Mouse (Mus musculus): ENCODE results near the gene Lst1. TPM values are rescaled to one million over a fixed set of nuclear protein-coding genes. Genes with fewer than 3 reads are reported as not detected.

The Lst1 gene
- polyA plus RNA-seq, 1 experiment from 2014 or later, result 9.5 TPM

- Histone ChIP-seq H3K4me1 (ENCODE audit: control insufficient read depth in 2 of 2, insufficient read depth in 2 of 2, low read length in 2 of 2) (peaks cover 10 to 31% of the 10 kb centered on the region in 2 experiments), H3K27ac (replicated peaks in 1 of 2; ENCODE audit: control insufficient read depth in 1 of 2, insufficient read depth in 1 of 2, low read depth in 2 of 2, low read length in 2 of 2) (no peak overlapping the region; a peak in 1 of 4 replicates), H3K36me3 (ENCODE audit: control insufficient read depth, insufficient read depth, low read length) (peaks cover 45% of the 10 kb centered on the region), H3K27me3 (ENCODE audit: control insufficient read depth, insufficient read depth, low read length) (no peaks in the 10 kb centered on the region), H3K4me2 (ENCODE audit: low read length) (peak overlapping the region; percentile 85), H3K4me3 (ENCODE audit: control insufficient read depth in 1 of 2, insufficient read depth in 1 of 2, low read depth in 1 of 2, low read length in 2 of 2) (peak overlapping the region; percentile 94 to 100), H3K9me3 (ENCODE audit: control insufficient read depth, low read length) (no peaks in the 10 kb centered on the region), H3K9ac (ENCODE audit: low read length) (peak overlapping the region; percentile 100)
- WGBS, result 36% methylated on average over 12 of the region's 12 CpGs
- ATAC-seq (ENCODE audit: insufficient number of reproducible peaks, insufficient read depth, low FRiP score, low read depth), result no peak
Measured at GRCm38 (mm10) chr17:35162730-35163129, 25.5 kb downstream of the Lst1 start.

- peaks cover 51% of the 10 kb centered on the region for H3K36me3 ChIP-seq (ENCODE audit: control insufficient read depth, insufficient read depth, low read length)
- H3K9ac ChIP-seq (ENCODE audit: low read length), result peak overlapping the region; percentile 5; the same call in 1 of the 2 replicates
- H3K4me1 ChIP-seq (ENCODE audit: control insufficient read depth in 2 of 2, insufficient read depth in 2 of 2, low read length in 2 of 2), result peaks cover 10 to 31% of the 10 kb centered on the region in 2 experiments
- H3K27me3 ChIP-seq (ENCODE audit: control insufficient read depth, insufficient read depth, low read length), result no peaks in the 10 kb centered on the region
- peak overlapping the region; percentile 85 for H3K4me2 ChIP-seq (ENCODE audit: low read length)
- no peaks in the 10 kb centered on the region for H3K9me3 ChIP-seq (ENCODE audit: control insufficient read depth, low read length)
- WGBS, result 68% methylated on average over 14 of the region's 14 CpGs
- H3K4me3 ChIP-seq (ENCODE audit: control insufficient read depth in 1 of 2, insufficient read depth in 1 of 2, low read depth in 1 of 2, low read length in 2 of 2), result peak overlapping the region in 1 of 2 experiments; percentile 100; a peak in 3 of 4 replicates
- H3K27ac ChIP-seq (replicated peaks in 1 of 2; ENCODE audit: control insufficient read depth in 1 of 2, insufficient read depth in 1 of 2, low read depth in 2 of 2, low read length in 2 of 2), result no peak overlapping the region
- no peak for ATAC-seq (ENCODE audit: insufficient number of reproducible peaks, insufficient read depth, low FRiP score, low read depth)
Measured at GRCm38 (mm10) chr17:35162121-35162520, 26.1 kb downstream of the Lst1 start.

GRCm38 (mm10) chr17:35161421-35161820 is 26.8 kb downstream of the Lst1 start:
- H3K4me1 ChIP-seq (ENCODE audit: control insufficient read depth in 2 of 2, insufficient read depth in 2 of 2, low read length in 2 of 2), result peaks cover 10 to 31% of the 10 kb centered on the region in 2 experiments
- peaks cover 58% of the 10 kb centered on the region for H3K36me3 ChIP-seq (ENCODE audit: control insufficient read depth, insufficient read depth, low read length)
- H3K9ac ChIP-seq (ENCODE audit: low read length), result peak overlapping the region; percentile 5; the same call in 1 of the 2 replicates
- no peak overlapping the region for H3K4me3 ChIP-seq (ENCODE audit: control insufficient read depth in 1 of 2, insufficient read depth in 1 of 2, low read depth in 1 of 2, low read length in 2 of 2)
- 77% methylated on average over 11 of the region's 11 CpGs for WGBS
- H3K27me3 ChIP-seq (ENCODE audit: control insufficient read depth, insufficient read depth, low read length), result no peaks in the 10 kb centered on the region
- H3K9me3 ChIP-seq (ENCODE audit: control insufficient read depth, low read length), result no peaks in the 10 kb centered on the region
- H3K27ac ChIP-seq (replicated peaks in 1 of 2; ENCODE audit: control insufficient read depth in 1 of 2, insufficient read depth in 1 of 2, low read depth in 2 of 2, low read length in 2 of 2), result no peak overlapping the region
- no peak overlapping the region for H3K4me2 ChIP-seq (ENCODE audit: low read length)
- no peak for ATAC-seq (ENCODE audit: insufficient number of reproducible peaks, insufficient read depth, low FRiP score, low read depth)

GRCm38 (mm10) chr17:35159638-35160037 is 28.6 kb downstream of the Lst1 start:
- Histone ChIP-seq H3K27ac (replicated peaks in 1 of 2; ENCODE audit: control insufficient read depth in 1 of 2, insufficient read depth in 1 of 2, low read depth in 2 of 2, low read length in 2 of 2) (no peak overlapping the region), H3K36me3 (ENCODE audit: control insufficient read depth, insufficient read depth, low read length) (peaks cover 76% of the 10 kb centered on the region), H3K4me2 (ENCODE audit: low read length) (no peak overlapping the region), H3K27me3 (ENCODE audit: control insufficient read depth, insufficient read depth, low read length) (no peaks in the 10 kb centered on the region), H3K4me3 (ENCODE audit: control insufficient read depth in 1 of 2, insufficient read depth in 1 of 2, low read depth in 1 of 2, low read length in 2 of 2) (no peak overlapping the region), H3K9me3 (ENCODE audit: control insufficient read depth, low read length) (no peaks in the 10 kb centered on the region), H3K9ac (ENCODE audit: low read length) (no peak overlapping the region), H3K4me1 (ENCODE audit: control insufficient read depth in 2 of 2, insufficient read depth in 2 of 2, low read length in 2 of 2) (peaks cover 5 to 23% of the 10 kb centered on the region in 2 experiments)
- no peak for ATAC-seq (ENCODE audit: insufficient number of reproducible peaks, insufficient read depth, low FRiP score, low read depth)
- WGBS, result 84% methylated on average over 7 of the region's 7 CpGs

- no peak for ATAC-seq (ENCODE audit: insufficient number of reproducible peaks, insufficient read depth, low FRiP score, low read depth)
- Histone ChIP-seq H3K36me3 (ENCODE audit: control insufficient read depth, insufficient read depth, low read length) (peaks cover 82% of the 10 kb centered on the region), H3K4me2 (ENCODE audit: low read length) (no peak overlapping the region), H3K9ac (ENCODE audit: low read length) (no peak overlapping the region), H3K27me3 (ENCODE audit: control insufficient read depth, insufficient read depth, low read length) (no peaks in the 10 kb centered on the region), H3K27ac (replicated peaks in 1 of 2; ENCODE audit: control insufficient read depth in 1 of 2, insufficient read depth in 1 of 2, low read depth in 2 of 2, low read length in 2 of 2) (no peak overlapping the region), H3K9me3 (ENCODE audit: control insufficient read depth, low read length) (no peaks in the 10 kb centered on the region), H3K4me3 (ENCODE audit: control insufficient read depth in 1 of 2, insufficient read depth in 1 of 2, low read depth in 1 of 2, low read length in 2 of 2) (no peak overlapping the region), H3K4me1 (ENCODE audit: control insufficient read depth in 2 of 2, insufficient read depth in 2 of 2, low read length in 2 of 2) (peaks cover 5 to 23% of the 10 kb centered on the region in 2 experiments)
- 92% methylated on average over 16 of the region's 16 CpGs for WGBS
Measured at GRCm38 (mm10) chr17:35158850-35159593, 29.2 kb downstream of the Lst1 start.

GRCm38 (mm10) chr17:35157661-35158175 is 30.5 kb downstream of the Lst1 start:
- no peaks in the 10 kb centered on the region for H3K27me3 ChIP-seq (ENCODE audit: control insufficient read depth, insufficient read depth, low read length)
- no peak overlapping the region for H3K9ac ChIP-seq (ENCODE audit: low read length)
- no peak for ATAC-seq (ENCODE audit: insufficient number of reproducible peaks, insufficient read depth, low FRiP score, low read depth)
- WGBS, result 90% methylated on average over 8 of the region's 8 CpGs
- no peak overlapping the region for H3K27ac ChIP-seq (replicated peaks in 1 of 2; ENCODE audit: control insufficient read depth in 1 of 2, insufficient read depth in 1 of 2, low read depth in 2 of 2, low read length in 2 of 2)
- no peak overlapping the region for H3K4me2 ChIP-seq (ENCODE audit: low read length)
- H3K36me3 ChIP-seq (ENCODE audit: control insufficient read depth, insufficient read depth, low read length), result peaks cover 95% of the 10 kb centered on the region
- peaks cover 3 to 14% of the 10 kb centered on the region in 2 experiments for H3K4me1 ChIP-seq (ENCODE audit: control insufficient read depth in 2 of 2, insufficient read depth in 2 of 2, low read length in 2 of 2)
- no peaks in the 10 kb centered on the region for H3K9me3 ChIP-seq (ENCODE audit: control insufficient read depth, low read length)
- H3K4me3 ChIP-seq (ENCODE audit: control insufficient read depth in 1 of 2, insufficient read depth in 1 of 2, low read depth in 1 of 2, low read length in 2 of 2), result no peak overlapping the region

GRCm38 (mm10) chr17:35157254-35157653 is 31.0 kb downstream of the Lst1 start:
- H3K9ac ChIP-seq (ENCODE audit: low read length), result no peak overlapping the region
- ATAC-seq (ENCODE audit: insufficient number of reproducible peaks, insufficient read depth, low FRiP score, low read depth), result no peak
- no peak overlapping the region for H3K4me3 ChIP-seq (ENCODE audit: control insufficient read depth in 1 of 2, insufficient read depth in 1 of 2, low read depth in 1 of 2, low read length in 2 of 2)
- H3K9me3 ChIP-seq (ENCODE audit: control insufficient read depth, low read length), result no peaks in the 10 kb centered on the region
- 85% methylated on average over 8 of the region's 8 CpGs for WGBS
- no peak overlapping the region for H3K4me2 ChIP-seq (ENCODE audit: low read length)
- H3K4me1 ChIP-seq (ENCODE audit: control insufficient read depth in 2 of 2, insufficient read depth in 2 of 2, low read length in 2 of 2), result peaks cover 0 to 9% of the 10 kb centered on the region in 2 experiments; a peak in 2 of 4 replicates
- H3K27me3 ChIP-seq (ENCODE audit: control insufficient read depth, insufficient read depth, low read length), result no peaks in the 10 kb centered on the region
- no peak overlapping the region for H3K27ac ChIP-seq (replicated peaks in 1 of 2; ENCODE audit: control insufficient read depth in 1 of 2, insufficient read depth in 1 of 2, low read depth in 2 of 2, low read length in 2 of 2)
- H3K36me3 ChIP-seq (ENCODE audit: control insufficient read depth, insufficient read depth, low read length), result peaks cover 100% of the 10 kb centered on the region
